Mouse (Mus musculus) layer of hippocampus, postnatal 10 days (tissue): ENCODE results near the gene Maml3. TPM values are rescaled to one million over a fixed set of nuclear protein-coding genes. Genes with fewer than 3 reads are reported as not detected.

ENCODE experiments used
- DNase-seq, 2 experiments: peaks; one replicate each; pipeline ENCODE4 v3.0.0; 2021; ENCODE audit warnings: low spot score in 2 of 2
- total RNA-seq, 2 experiments: library from RNA; stranded (reverse); gene quantifications; 2 replicates each; pipeline ENCODE4 v1.2.3; 2021

Maml3 gene
- total RNA-seq, 2 experiments from 2014 or later, result 6.5 to 7.2 TPM

GRCm38 (mm10) chr3:52091261-52091797, 13.5 kb downstream of the Maml3 start:
- DNase-seq, result no peak

DNA sequence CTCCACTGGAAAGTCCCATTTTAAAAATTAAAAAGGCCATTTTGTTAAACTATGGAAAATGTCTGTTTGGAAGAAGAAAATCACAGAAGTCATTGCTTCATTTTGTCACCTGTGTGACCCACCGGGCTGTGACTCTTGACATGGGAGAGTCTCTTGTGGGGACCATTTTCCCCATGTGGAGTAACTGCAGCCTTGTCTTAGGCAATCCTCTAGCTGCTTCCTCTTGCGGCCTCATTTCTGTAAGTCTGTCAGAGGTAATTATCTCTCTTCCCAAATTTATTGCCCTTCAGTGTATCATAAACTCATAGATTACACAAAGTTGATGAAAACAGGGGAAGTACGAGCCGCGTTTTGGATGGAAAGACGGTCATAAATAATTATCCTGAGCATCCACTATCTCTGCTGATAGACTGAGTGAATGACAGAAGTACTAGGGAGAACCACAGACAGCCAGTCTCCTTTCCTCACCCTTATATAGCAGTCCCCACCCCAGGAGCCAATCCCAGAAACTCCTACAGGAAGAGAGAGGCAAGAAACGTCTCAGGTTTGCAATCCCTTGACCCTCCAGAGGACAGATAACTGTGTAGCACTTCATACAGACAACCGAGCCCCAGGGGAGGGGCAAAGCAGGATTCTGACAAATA, 14.5 kb downstream of the Maml3 start:
- DNase-seq, result no peak

GRCm38 (mm10) chr3:52088458-52089341, 16.2 kb downstream of the Maml3 start:
- peak; percentile 84 to 88 for DNase-seq

DNA sequence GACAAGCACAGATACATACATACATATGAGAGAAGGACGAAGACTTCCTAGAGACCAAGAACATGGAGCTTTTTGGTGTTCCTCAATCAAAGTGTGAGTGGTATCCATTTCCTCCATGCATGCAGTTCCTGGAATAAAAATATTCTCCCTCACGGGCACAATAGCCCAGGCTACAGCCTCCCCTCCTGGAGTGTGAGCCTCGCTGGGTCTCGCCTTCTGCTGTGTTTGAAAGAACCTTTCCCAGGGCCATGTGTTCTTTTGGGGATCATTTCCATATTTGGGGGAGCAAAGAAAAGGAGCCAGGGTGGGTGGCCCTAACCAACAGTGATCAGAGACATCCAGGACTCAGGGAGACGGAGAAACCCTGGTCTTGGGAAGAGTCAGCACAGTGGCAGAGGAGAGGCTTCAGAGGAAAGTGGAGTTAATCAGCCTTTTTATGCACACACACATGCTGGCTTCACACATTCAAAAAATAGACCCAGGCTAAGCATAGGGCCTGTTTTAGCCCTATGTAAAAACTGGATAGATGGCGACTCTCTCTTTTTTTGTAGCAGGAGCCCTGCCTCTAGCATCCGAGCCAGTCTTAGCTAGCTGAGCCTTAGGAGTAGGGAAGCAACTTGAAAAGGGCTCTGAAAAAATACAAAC, 17.1 kb downstream of the Maml3 start:
- no peak for DNase-seq

GRCm38 (mm10) chr3:52078763-52079162, 26.1 kb downstream of the Maml3 start:
- DNase-seq, result no peak

DNA sequence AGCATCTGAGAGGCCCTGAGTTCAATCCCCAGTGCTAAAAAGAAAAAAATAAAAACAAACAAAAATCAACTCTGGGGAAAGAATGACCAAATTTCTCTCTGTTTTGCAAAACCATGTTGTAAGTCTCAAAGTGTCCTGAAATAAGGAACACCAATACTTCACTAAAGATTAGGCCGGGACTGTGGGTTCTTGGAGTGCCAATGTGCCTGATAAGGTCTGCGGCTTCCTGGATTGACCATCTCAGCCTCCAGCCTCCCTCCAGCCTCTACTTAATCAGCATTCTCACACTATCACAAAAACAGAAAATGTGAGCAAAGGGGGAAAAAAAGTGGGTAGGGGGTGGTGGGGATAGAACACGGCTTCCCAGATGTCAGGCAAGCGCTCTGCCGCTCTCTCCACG, 30.9 kb downstream of the Maml3 start:
- no peak for DNase-seq

GRCm38 (mm10) chr3:52071996-52072395, 32.9 kb downstream of the Maml3 start:
- DNase-seq, result no peak

- no peak for DNase-seq
Observed at GRCm38 (mm10) chr3:52070163-52070478, 34.8 kb downstream of the Maml3 start.

DNA sequence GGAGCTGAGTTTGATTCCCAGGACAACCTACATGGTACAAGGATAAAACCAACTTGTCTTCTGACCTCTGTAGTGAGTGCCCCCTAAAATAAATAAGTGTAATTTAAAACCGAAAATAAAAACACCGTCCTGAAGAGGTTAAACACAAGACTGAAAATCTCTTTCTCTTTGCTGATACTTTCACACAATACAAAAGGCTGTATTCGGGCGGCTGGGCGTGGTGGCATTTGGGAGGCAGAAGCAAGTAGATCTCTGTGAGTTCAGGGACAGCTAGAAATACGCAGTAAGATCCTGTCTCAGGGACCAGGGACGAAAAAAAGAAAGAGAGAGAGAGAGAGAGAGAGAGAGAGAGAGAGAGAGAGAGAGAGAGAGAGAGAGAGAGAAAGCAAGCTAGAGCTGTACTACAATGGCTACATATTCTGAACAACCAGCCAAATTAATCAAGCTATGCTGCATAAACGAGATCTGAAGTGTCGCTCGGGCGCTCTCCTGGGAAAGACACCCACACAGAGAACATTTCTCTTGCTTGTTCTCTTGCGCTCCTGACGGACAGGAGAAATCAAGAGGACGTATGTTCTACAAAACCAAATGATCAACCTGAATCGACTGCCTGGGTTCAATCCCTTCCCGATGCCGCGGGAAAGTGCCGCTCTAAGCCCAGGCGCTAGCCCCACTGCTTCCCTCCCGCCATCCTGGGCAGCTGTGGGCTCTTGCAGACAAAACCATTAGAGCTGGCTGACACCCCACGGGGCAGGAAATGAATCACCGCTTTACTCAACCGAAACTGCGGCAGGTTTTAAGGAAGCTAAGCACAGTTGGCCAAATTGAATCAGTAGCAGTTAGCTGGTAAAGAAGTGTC, 35.3 kb downstream of the Maml3 start:
- DNase-seq, result peak; percentile 49 to 53

DNA sequence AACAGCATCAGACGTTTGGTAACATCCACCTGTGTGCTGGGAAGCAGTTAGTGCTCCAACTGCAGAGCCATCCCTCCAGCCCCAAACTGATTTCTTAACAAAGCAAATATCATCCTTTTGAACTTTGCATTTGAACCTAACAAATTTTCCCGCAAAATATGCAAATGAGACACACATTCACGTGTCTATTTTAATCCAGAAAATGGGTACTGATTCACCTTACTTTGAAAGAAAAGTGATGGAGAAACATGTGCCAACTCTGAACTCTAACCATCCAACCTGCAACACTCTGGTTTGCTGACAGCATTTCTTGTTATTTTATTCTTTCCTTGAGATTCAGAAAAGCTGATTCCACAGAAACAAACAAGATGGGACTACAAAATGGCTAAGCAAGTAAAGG, 36.0 kb downstream of the Maml3 start:
- no peak for DNase-seq

DNA sequence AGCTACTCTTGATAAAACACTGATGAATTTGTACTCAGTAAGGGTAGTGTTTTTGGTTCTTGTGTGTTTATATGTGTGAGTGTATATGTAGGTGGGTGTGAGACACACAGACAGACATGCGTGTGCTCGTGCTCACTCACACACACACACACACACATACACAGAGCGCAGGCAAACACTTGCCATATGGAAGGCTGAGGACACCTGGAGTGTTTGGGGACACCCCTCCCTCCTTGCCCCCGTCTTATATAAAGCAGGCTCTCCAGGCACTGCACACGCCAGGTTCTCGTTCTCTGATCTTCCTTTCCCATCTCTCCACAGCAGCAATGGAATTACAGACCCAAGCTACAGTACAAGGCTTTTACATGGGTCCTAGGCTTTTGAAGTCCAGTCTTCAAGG, 37.7 kb downstream of the Maml3 start:
- DNase-seq, result no peak

GRCm38 (mm10) chr3:52066142-52066541, 38.7 kb downstream of the Maml3 start:
- DNase-seq, result no peak

GRCm38 (mm10) chr3:52063261-52063655, 41.6 kb downstream of the Maml3 start:
- DNase-seq, result no peak

- no peak for DNase-seq
Observed at GRCm38 (mm10) chr3:52062389-52063260, 42.3 kb downstream of the Maml3 start.

- DNase-seq, result no peak
Observed at GRCm38 (mm10) chr3:52061472-52062388, 43.1 kb downstream of the Maml3 start.

- DNase-seq, result no peak
Observed at GRCm38 (mm10) chr3:52060886-52061285, 44.0 kb downstream of the Maml3 start.

- no peak for DNase-seq
Observed at GRCm38 (mm10) chr3:52051801-52052200, 53.1 kb downstream of the Maml3 start.

DNA sequence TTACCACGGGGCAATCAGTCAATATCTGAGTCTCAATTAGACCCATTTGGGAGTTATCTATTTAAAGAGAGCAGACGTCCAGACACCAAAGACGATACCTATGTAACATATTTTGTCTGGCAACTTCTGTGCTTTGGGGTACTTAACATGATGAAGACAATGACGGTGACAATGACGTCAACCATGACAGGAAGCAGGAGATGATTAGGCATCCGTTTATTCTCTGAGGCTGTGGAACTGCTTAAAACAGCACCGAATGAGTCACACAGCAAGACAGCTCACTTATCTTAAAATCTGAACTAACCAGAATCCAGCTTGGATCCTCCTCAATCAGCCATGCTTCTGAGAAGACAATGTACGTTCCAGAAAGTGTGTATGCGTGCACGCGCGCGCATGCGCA, 56.8 kb downstream of the Maml3 start:
- DNase-seq, result no peak

DNA sequence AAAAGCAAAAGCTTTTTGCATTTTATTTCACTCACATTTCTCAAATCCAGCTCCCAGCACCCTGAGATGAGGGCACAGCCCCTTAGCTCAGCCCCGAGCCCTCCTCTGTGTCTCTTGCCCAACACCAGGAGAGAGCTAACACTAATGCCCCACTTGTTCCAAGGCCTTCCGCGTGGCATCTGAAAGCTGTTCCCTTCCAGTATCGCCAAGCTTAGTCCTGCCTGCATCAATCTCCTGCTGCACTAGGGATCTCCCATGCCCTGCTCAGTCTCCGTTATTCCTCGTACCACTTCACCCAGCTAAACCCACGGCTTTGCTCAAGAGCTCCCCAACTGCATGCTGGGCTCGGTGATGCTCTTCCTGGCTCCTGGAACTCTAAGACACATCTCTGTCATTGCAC, 57.3 kb downstream of the Maml3 start:
- no peak for DNase-seq
